Mouse (Mus musculus) midbrain, embryonic 16.5 days (tissue): ENCODE data around the gene Klhl26. TPM values are rescaled to one million over a fixed set of nuclear protein-coding genes. Genes with fewer than 3 reads are reported as not detected.
A peak's percentile ranks its signal among the peaks of the same experiment; 100 is the strongest.

Experiments
- ATAC-seq: fragments of 200-750 bp; cut with Nextera tagmentation; 2 replicates; pipeline ENCODE4 v1.8.0; 2017; ENCODE audit warnings: moderate TSS enrichment
- H3K27ac ChIP-seq: fragments of 300-500 bp; sonication (generic); 2 replicates; pipeline ENCODE4 v1.5.1; 2014; ENCODE audit warnings: mild to moderate bottlenecking, low read length, mixed read lengths
- H3K27me3 ChIP-seq: fragments of 300-500 bp; sonication (generic); 2 replicates; pipeline ENCODE4 v1.6.1; 2014; ENCODE audit warnings: low read depth, low read length, mixed read lengths; ENCODE audit not compliant: control insufficient read depth, insufficient read depth
- H3K36me3 ChIP-seq: fragments of 300-500 bp; sonication (generic); 2 replicates; pipeline ENCODE4 v1.6.1; 2014; ENCODE audit warnings: mild to moderate bottlenecking, low read length, moderate library complexity, mixed read lengths; ENCODE audit not compliant: control insufficient read depth, insufficient read depth
- H3K4me1 ChIP-seq: fragments of 300-500 bp; sonication (generic); 2 replicates; pipeline ENCODE4 v1.6.1; 2014; ENCODE audit warnings: mild to moderate bottlenecking, low read length, mixed read lengths; ENCODE audit not compliant: control insufficient read depth, insufficient read depth
- H3K4me2 ChIP-seq: fragments of 300-500 bp; sonication (generic); 2 replicates; pipeline ENCODE4 v1.6.1; 2014; ENCODE audit warnings: mild to moderate bottlenecking, low read length, mixed read lengths
- H3K4me3 ChIP-seq: fragments of 300-500 bp; sonication (generic); 2 replicates; pipeline ENCODE4 v1.5.1; 2014; ENCODE audit warnings: low read depth, mild to moderate bottlenecking, low read length, moderate library complexity, mixed read lengths
- H3K9ac ChIP-seq: fragments of 300-500 bp; sonication (generic); 2 replicates; pipeline ENCODE4 v1.6.1; 2014; ENCODE audit warnings: low read depth, low read length, mixed read lengths
- H3K9me3 ChIP-seq: fragments of 300-500 bp; sonication (generic); replicated peaks from 2 replicates; pipeline ENCODE4 v1.6.1; 2014; ENCODE audit warnings: mild to moderate bottlenecking, low read length, mixed read lengths; ENCODE audit not compliant: control insufficient read depth, poor library complexity, severe bottlenecking
- WGBS: fragments of 180-500 bp; shearing (Covaris S2); extraction: QIAGEN DNeasy Blood & Tissue Kit; methylation state at CpG from one replicate; pipeline ENCODE4 v1.1.7; 2014; 5-methylcytosine and 5-hydroxymethylcytosine counted together
- polyA plus RNA-seq: library from polyadenylated mRNA; unstranded; fragments of >200 nt; fragmentation: Nextera tagmentation; extraction: Ambion mirVana; gene quantifications from 2 replicates; pipeline ENCODE4 v1.2.1, GENCODE M21; 2015

The Klhl26 gene
- polyA plus RNA-seq, 1 experiment from 2014 or later: 32.4 TPM

GRCm38 (mm10) chr8:70503062-70503750 lies 26.4 kb upstream of the Klhl26 start:
- Histone ChIP-seq H3K4me2 (peak overlapping the region; percentile 11; the same call in 1 of the 2 replicates), H3K36me3 (peaks cover 15% of the 10 kb centered on the region), H3K4me3 (no peak overlapping the region), H3K9ac (no peak overlapping the region; the same call in 1 of the 2 replicates), H3K9me3 (no peaks in the 10 kb centered on the region), H3K27me3 (peaks cover 57% of the 10 kb centered on the region), H3K4me1 (peaks cover 23% of the 10 kb centered on the region), H3K27ac (no peak overlapping the region)
- WGBS: 13% methylated on average over 46 of the region's 46 CpGs
- no peak for ATAC-seq

GRCm38 (mm10) chr8:70502540-70502939 lies 25.8 kb upstream of the Klhl26 start:
- H3K27ac ChIP-seq: no peak overlapping the region
- peaks cover 63% of the 10 kb centered on the region for H3K27me3 ChIP-seq
- H3K9me3 ChIP-seq: no peaks in the 10 kb centered on the region
- ATAC-seq: no peak
- H3K36me3 ChIP-seq: peaks cover 9% of the 10 kb centered on the region
- no peak overlapping the region for H3K4me2 ChIP-seq
- no peak overlapping the region for H3K9ac ChIP-seq
- WGBS: 37% methylated on average over 12 of the region's 12 CpGs
- H3K4me1 ChIP-seq: peaks cover 23% of the 10 kb centered on the region
- no peak overlapping the region for H3K4me3 ChIP-seq

GRCm38 (mm10) chr8:70501820-70502529 lies 25.2 kb upstream of the Klhl26 start:
- no peak for ATAC-seq
- H3K4me2 ChIP-seq: no peak overlapping the region
- H3K27ac ChIP-seq: no peak overlapping the region
- 9% methylated on average over 23 of the region's 23 CpGs for WGBS
- H3K4me1 ChIP-seq: peaks cover 23% of the 10 kb centered on the region
- peaks cover 68% of the 10 kb centered on the region for H3K27me3 ChIP-seq
- no peak overlapping the region for H3K4me3 ChIP-seq
- H3K36me3 ChIP-seq: peaks cover 7% of the 10 kb centered on the region; the same call in 1 of the 2 replicates
- H3K9me3 ChIP-seq: no peaks in the 10 kb centered on the region
- H3K9ac ChIP-seq: no peak overlapping the region

- H3K4me2 ChIP-seq: peak overlapping the region; percentile 30
- H3K4me1 ChIP-seq: peaks cover 20% of the 10 kb centered on the region
- H3K27ac ChIP-seq: no peak overlapping the region
- 0 out of 2 replicates have a peak overlapping the region, but pooled peaks have one; percentile 5 for H3K9ac ChIP-seq
- 7% methylated on average over 36 of the region's 39 CpGs for WGBS
- H3K27me3 ChIP-seq: peaks cover 81% of the 10 kb centered on the region
- ATAC-seq: no peak
- H3K9me3 ChIP-seq: no peaks in the 10 kb centered on the region
- H3K36me3 ChIP-seq: peaks cover 7% of the 10 kb centered on the region; the same call in 1 of the 2 replicates
- peak overlapping the region; percentile 12; the same call in 1 of the 2 replicates for H3K4me3 ChIP-seq
These were observed 23.9 kb upstream of the Klhl26 start for GRCm38 (mm10) chr8:70500386-70501301.

- WGBS: 4% methylated on average over 12 of the region's 12 CpGs
- no peak overlapping the region for H3K4me2 ChIP-seq
- no peak overlapping the region for H3K27ac ChIP-seq
- ATAC-seq: no peak
- no peaks in the 10 kb centered on the region for H3K9me3 ChIP-seq
- no peak overlapping the region for H3K4me3 ChIP-seq
- no peaks in the 10 kb centered on the region for H3K36me3 ChIP-seq
- H3K27me3 ChIP-seq: peaks cover 87% of the 10 kb centered on the region
- peaks cover 20% of the 10 kb centered on the region for H3K4me1 ChIP-seq
- H3K9ac ChIP-seq: no peak overlapping the region; the same call in 1 of the 2 replicates
These were observed 18.9 kb upstream of the Klhl26 start for GRCm38 (mm10) chr8:70495771-70496062.

- 0 out of 2 replicates have a peak, but pooled peaks have one; percentile 12 for ATAC-seq
- H3K27ac ChIP-seq: no peak overlapping the region
- H3K36me3 ChIP-seq: no peaks in the 10 kb centered on the region
- H3K9me3 ChIP-seq: no peaks in the 10 kb centered on the region
- WGBS: 0% methylated on average over 21 of the region's 21 CpGs
- H3K4me1 ChIP-seq: peaks cover 20% of the 10 kb centered on the region
- H3K27me3 ChIP-seq: peaks cover 87% of the 10 kb centered on the region
- no peak overlapping the region; the same call in 1 of the 2 replicates for H3K9ac ChIP-seq
- no peak overlapping the region for H3K4me3 ChIP-seq
- no peak overlapping the region for H3K4me2 ChIP-seq
These were observed 18.4 kb upstream of the Klhl26 start for GRCm38 (mm10) chr8:70495001-70495770.

- Histone ChIP-seq H3K9ac (no peak overlapping the region), H3K4me1 (peaks cover 22% of the 10 kb centered on the region), H3K27me3 (peaks cover 86% of the 10 kb centered on the region), H3K9me3 (no peaks in the 10 kb centered on the region), H3K4me2 (peak overlapping the region; percentile 62; the same call in 1 of the 2 replicates), H3K4me3 (no peak overlapping the region; the same call in 1 of the 2 replicates), H3K36me3 (no peaks in the 10 kb centered on the region), H3K27ac (no peak overlapping the region)
- ATAC-seq: no peak
- 4% methylated on average over 28 of the region's 28 CpGs for WGBS
These were observed 17.7 kb upstream of the Klhl26 start for GRCm38 (mm10) chr8:70494416-70494945.
